Mouse (Mus musculus): ENCODE measurements at regions not wholly inside any gene's neighbourhood (a gene's known extent, or its start where the extent isn't known, plus 50 kb on each side); places are given as distances from the start of the nearest gene placed in this dataset.
A peak's percentile ranks its signal among the peaks of the same experiment; 100 is the strongest.

GRCm38 (mm10) chr6:139135693-139136092 lies 366.1 kb downstream of the Rergl start:
- Histone ChIP-seq H3K27me3 (ENCODE audit: control insufficient read depth, insufficient read depth, low read length) (no peaks in the 10 kb centered on the region), H3K27ac (ENCODE audit: low read depth, low read length) (no peak overlapping the region), H3K4me2 (replicated peaks; ENCODE audit: low read depth, low read length) (no peak overlapping the region), H3K9me3 (ENCODE audit: control insufficient read depth, low read length) (no peaks in the 10 kb centered on the region), H3K36me3 (ENCODE audit: control insufficient read depth, insufficient read depth, low read length) (no peaks in the 10 kb centered on the region), H3K4me1 (replicated peaks; ENCODE audit: control insufficient read depth, insufficient read depth, low read length) (no peaks in the 10 kb centered on the region), H3K4me3 (ENCODE audit: low read depth, low read length) (no peak overlapping the region), H3K9ac (ENCODE audit: low read depth, low read length) (no peak overlapping the region)
- ATAC-seq (ENCODE audit: low FRiP score), result no peak
- no peak for DNase-seq (ENCODE audit: low spot score)
- WGBS, result 87% methylated on average over 2 of the region's 6 CpGs

- no peak overlapping the region for H3K27ac ChIP-seq (ENCODE audit: low read depth, low read length)
These were observed 369.6 kb downstream of the Rergl start for GRCm38 (mm10) chr6:139132083-139132679.

DNA sequence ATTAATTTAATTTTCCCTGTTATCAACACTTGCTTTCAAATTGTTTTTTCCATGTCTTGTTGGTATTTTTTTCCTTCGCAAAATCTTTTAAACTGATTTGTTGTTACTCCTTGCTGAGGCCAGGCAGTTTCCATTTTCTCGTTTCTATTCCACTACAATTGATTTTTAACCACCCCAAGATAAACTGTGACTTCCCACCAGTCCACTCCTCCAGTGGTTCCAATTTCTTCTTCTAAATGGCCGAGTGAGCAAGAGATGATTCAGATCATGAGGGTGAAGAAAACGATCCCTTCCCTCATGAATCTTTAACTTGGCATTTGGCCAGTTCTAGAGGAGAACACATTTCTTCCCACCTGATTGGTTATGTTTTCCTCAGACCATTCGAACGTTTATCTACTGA lies 393.5 kb downstream of the Rergl start:
- H3K36me3 ChIP-seq (ENCODE audit: control insufficient read depth, insufficient read depth, low read length), result no peaks in the 10 kb centered on the region
- no peak overlapping the region for H3K9ac ChIP-seq (ENCODE audit: low read depth, low read length)
- H3K27ac ChIP-seq (ENCODE audit: low read depth, low read length), result no peak overlapping the region
- H3K4me3 ChIP-seq (ENCODE audit: low read depth, low read length), result no peak overlapping the region
- DNase-seq (ENCODE audit: low spot score), result no peak
- WGBS, result 82% methylated on average over 6 of the region's 6 CpGs
- H3K4me2 ChIP-seq (replicated peaks; ENCODE audit: low read depth, low read length), result no peak overlapping the region
- H3K4me1 ChIP-seq (replicated peaks; ENCODE audit: control insufficient read depth, insufficient read depth, low read length), result no peaks in the 10 kb centered on the region
- no peak for ATAC-seq (ENCODE audit: low FRiP score)
- no peaks in the 10 kb centered on the region for H3K27me3 ChIP-seq (ENCODE audit: control insufficient read depth, insufficient read depth, low read length)
- H3K9me3 ChIP-seq (ENCODE audit: control insufficient read depth, low read length), result no peaks in the 10 kb centered on the region

More at GRCm38 (mm10) chr6:139132083-139132679, 369.6 kb downstream of the Rergl start:
- no peak overlapping the region for H3K4me2 ChIP-seq (replicated peaks; ENCODE audit: low read depth, low read length)
- no peaks in the 10 kb centered on the region for H3K4me1 ChIP-seq (replicated peaks; ENCODE audit: control insufficient read depth, insufficient read depth, low read length)
- no peaks in the 10 kb centered on the region for H3K36me3 ChIP-seq (ENCODE audit: control insufficient read depth, insufficient read depth, low read length)
- no peak overlapping the region for H3K9ac ChIP-seq (ENCODE audit: low read depth, low read length)
- H3K27me3 ChIP-seq (ENCODE audit: control insufficient read depth, insufficient read depth, low read length), result no peaks in the 10 kb centered on the region
- no peaks in the 10 kb centered on the region for H3K9me3 ChIP-seq (ENCODE audit: control insufficient read depth, low read length)
- ATAC-seq (ENCODE audit: low FRiP score) (no peak), DNase-seq (ENCODE audit: low spot score) (no peak)
- H3K4me3 ChIP-seq (ENCODE audit: low read depth, low read length), result no peak overlapping the region
- WGBS, result 88% methylated on average over 15 of the region's 15 CpGs

GRCm38 (mm10) chr6:139103397-139103796 lies 398.4 kb downstream of the Rergl start:
- Histone ChIP-seq H3K4me2 (replicated peaks; ENCODE audit: low read depth, low read length) (no peak overlapping the region), H3K4me3 (ENCODE audit: low read depth, low read length) (no peak overlapping the region), H3K4me1 (replicated peaks; ENCODE audit: control insufficient read depth, insufficient read depth, low read length) (no peaks in the 10 kb centered on the region), H3K36me3 (ENCODE audit: control insufficient read depth, insufficient read depth, low read length) (no peaks in the 10 kb centered on the region), H3K9ac (ENCODE audit: low read depth, low read length) (no peak overlapping the region), H3K9me3 (ENCODE audit: control insufficient read depth, low read length) (no peaks in the 10 kb centered on the region), H3K27ac (ENCODE audit: low read depth, low read length) (no peak overlapping the region), H3K27me3 (ENCODE audit: control insufficient read depth, insufficient read depth, low read length) (no peaks in the 10 kb centered on the region)
- ATAC-seq (ENCODE audit: low FRiP score) (peak; percentile 81), DNase-seq (ENCODE audit: low spot score) (no peak)
- 44% methylated on average over 3 of the region's 3 CpGs for WGBS

DNA sequence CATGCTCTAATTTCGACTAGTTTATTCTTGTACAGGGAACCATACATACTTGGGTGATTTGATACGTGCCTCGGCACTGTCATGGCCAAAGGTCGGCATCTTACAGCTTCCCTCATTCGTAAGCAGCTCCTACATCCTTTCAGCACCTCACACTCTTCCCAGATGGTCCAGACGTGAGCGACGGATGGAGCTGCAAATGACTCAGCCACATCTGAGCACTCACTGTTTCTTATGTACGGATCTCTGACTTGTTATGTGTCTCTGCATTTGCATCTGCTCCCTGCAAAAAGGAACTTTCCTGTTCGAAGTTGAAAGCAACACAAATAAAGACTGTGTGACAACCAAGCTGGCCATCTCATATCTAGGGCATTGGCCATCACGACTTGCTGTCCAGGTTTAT lies 402.5 kb downstream of the Rergl start:
- H3K36me3 ChIP-seq (ENCODE audit: control insufficient read depth, insufficient read depth, low read length), result no peaks in the 10 kb centered on the region
- no peak overlapping the region for H3K4me2 ChIP-seq (replicated peaks; ENCODE audit: low read depth, low read length)
- no peaks in the 10 kb centered on the region for H3K9me3 ChIP-seq (ENCODE audit: control insufficient read depth, low read length)
- no peaks in the 10 kb centered on the region for H3K27me3 ChIP-seq (ENCODE audit: control insufficient read depth, insufficient read depth, low read length)
- no peak overlapping the region for H3K4me3 ChIP-seq (ENCODE audit: low read depth, low read length)
- H3K9ac ChIP-seq (ENCODE audit: low read depth, low read length), result no peak overlapping the region
- H3K27ac ChIP-seq (ENCODE audit: low read depth, low read length), result no peak overlapping the region
- whole genome bisulfite sequencing, result 84% methylated on average over 11 of the region's 11 CpGs
- DNase-seq (ENCODE audit: low spot score) (no peak), ATAC-seq (ENCODE audit: low FRiP score) (no peak)
- H3K4me1 ChIP-seq (replicated peaks; ENCODE audit: control insufficient read depth, insufficient read depth, low read length), result no peaks in the 10 kb centered on the region

- WGBS, result 71% methylated on average over 4 of the region's 4 CpGs
- H3K4me3 ChIP-seq (ENCODE audit: low read depth, low read length), result no peak overlapping the region
These were observed 417.1 kb upstream of the Igbp1b start for GRCm38 (mm10) chr6:139075433-139075832.

GRCm38 (mm10) chr6:139027696-139028095 lies 369.4 kb upstream of the Igbp1b start:
- DNase-seq (ENCODE audit: low spot score), result no peak
- Histone ChIP-seq H3K4me1 (replicated peaks; ENCODE audit: control insufficient read depth, insufficient read depth, low read length) (no peaks in the 10 kb centered on the region), H3K4me3 (ENCODE audit: low read depth, low read length) (no peak overlapping the region), H3K9me3 (ENCODE audit: control insufficient read depth, low read length) (no peaks in the 10 kb centered on the region), H3K4me2 (replicated peaks; ENCODE audit: low read depth, low read length) (no peak overlapping the region), H3K36me3 (ENCODE audit: control insufficient read depth, insufficient read depth, low read length) (no peaks in the 10 kb centered on the region), H3K9ac (ENCODE audit: low read depth, low read length) (no peak overlapping the region), H3K27me3 (ENCODE audit: control insufficient read depth, insufficient read depth, low read length) (no peaks in the 10 kb centered on the region), H3K27ac (ENCODE audit: low read depth, low read length) (no peak overlapping the region)
- no peak for ATAC-seq (ENCODE audit: low FRiP score)
- WGBS, result 89% methylated on average over 3 of the region's 3 CpGs

More at GRCm38 (mm10) chr6:139075433-139075832, 417.1 kb upstream of the Igbp1b start:
- no peak overlapping the region for H3K4me2 ChIP-seq (replicated peaks; ENCODE audit: low read depth, low read length)
- H3K27me3 ChIP-seq (ENCODE audit: control insufficient read depth, insufficient read depth, low read length), result no peaks in the 10 kb centered on the region
- H3K36me3 ChIP-seq (ENCODE audit: control insufficient read depth, insufficient read depth, low read length), result no peaks in the 10 kb centered on the region
- no peaks in the 10 kb centered on the region for H3K9me3 ChIP-seq (ENCODE audit: control insufficient read depth, low read length)
- DNase-seq (ENCODE audit: low spot score) (no peak), ATAC-seq (ENCODE audit: low FRiP score) (no peak)
- H3K4me1 ChIP-seq (replicated peaks; ENCODE audit: control insufficient read depth, insufficient read depth, low read length), result no peaks in the 10 kb centered on the region
- no peak overlapping the region for H3K27ac ChIP-seq (ENCODE audit: low read depth, low read length)
- H3K9ac ChIP-seq (ENCODE audit: low read depth, low read length), result no peak overlapping the region

DNA sequence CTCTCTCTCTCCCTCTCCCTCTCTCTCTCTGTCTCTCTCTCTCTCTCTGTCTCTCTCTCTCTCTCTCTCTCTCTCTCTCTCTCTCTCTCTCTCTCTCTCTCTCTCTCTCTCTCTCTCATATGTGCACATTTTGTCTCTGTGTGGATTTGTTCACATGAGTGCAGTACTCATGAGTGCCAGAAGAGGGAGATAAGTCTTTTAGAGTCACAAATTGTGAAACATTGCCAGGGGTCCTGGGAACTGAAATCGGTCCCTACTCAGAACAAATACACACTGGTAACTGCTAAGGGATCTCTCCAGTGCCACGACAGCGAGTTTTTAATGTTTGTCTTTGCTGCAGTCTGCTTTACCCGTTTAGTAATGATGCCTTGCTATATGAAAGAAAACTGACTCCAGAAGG lies 356.2 kb upstream of the Igbp1b start:
- Histone ChIP-seq H3K4me3 (ENCODE audit: low read depth, low read length) (no peak overlapping the region), H3K36me3 (ENCODE audit: control insufficient read depth, insufficient read depth, low read length) (no peaks in the 10 kb centered on the region), H3K27me3 (ENCODE audit: control insufficient read depth, insufficient read depth, low read length) (no peaks in the 10 kb centered on the region), H3K9me3 (ENCODE audit: control insufficient read depth, low read length) (no peaks in the 10 kb centered on the region), H3K4me2 (replicated peaks; ENCODE audit: low read depth, low read length) (no peak overlapping the region), H3K9ac (ENCODE audit: low read depth, low read length) (no peak overlapping the region), H3K27ac (ENCODE audit: low read depth, low read length) (no peak overlapping the region), H3K4me1 (replicated peaks; ENCODE audit: control insufficient read depth, insufficient read depth, low read length) (no peaks in the 10 kb centered on the region)
- DNase-seq (ENCODE audit: low spot score) (peak; percentile 6), ATAC-seq (ENCODE audit: low FRiP score) (no peak)
- WGBS, result 84% methylated on average over 4 of the region's 4 CpGs

DNA sequence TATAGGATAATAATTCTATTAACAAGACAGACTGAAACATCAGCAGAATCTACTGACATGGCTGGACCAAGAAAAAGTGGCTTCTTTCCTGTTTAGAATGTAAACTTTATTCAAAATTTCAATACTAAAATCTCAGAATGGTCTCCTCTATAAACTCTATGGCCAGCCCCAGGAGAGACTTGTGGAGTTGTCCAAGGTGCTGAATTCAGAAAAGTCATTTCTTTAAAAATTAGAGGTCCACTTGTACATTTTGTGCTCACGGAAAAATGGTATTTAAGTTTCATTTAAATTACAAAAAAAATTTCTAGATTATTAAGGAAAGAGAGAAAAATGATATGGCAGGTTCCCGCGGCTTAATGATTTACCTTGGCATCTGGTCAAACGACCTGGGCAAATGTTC lies 352.2 kb upstream of the Igbp1b start:
- H3K4me3 ChIP-seq (ENCODE audit: low read depth, low read length), result no peak overlapping the region
- no peak overlapping the region for H3K27ac ChIP-seq (ENCODE audit: low read depth, low read length)
- H3K4me2 ChIP-seq (replicated peaks; ENCODE audit: low read depth, low read length), result no peak overlapping the region
- 83% methylated on average over 4 of the region's 4 CpGs for WGBS
- ATAC-seq (ENCODE audit: low FRiP score) (no peak), DNase-seq (ENCODE audit: low spot score) (peak; percentile 6)
- H3K9me3 ChIP-seq (ENCODE audit: control insufficient read depth, low read length), result no peaks in the 10 kb centered on the region
- H3K36me3 ChIP-seq (ENCODE audit: control insufficient read depth, insufficient read depth, low read length), result no peaks in the 10 kb centered on the region
- H3K27me3 ChIP-seq (ENCODE audit: control insufficient read depth, insufficient read depth, low read length), result no peaks in the 10 kb centered on the region
- H3K9ac ChIP-seq (ENCODE audit: low read depth, low read length), result no peak overlapping the region
- no peaks in the 10 kb centered on the region for H3K4me1 ChIP-seq (replicated peaks; ENCODE audit: control insufficient read depth, insufficient read depth, low read length)
